Mouse (Mus musculus): ENCODE results near the gene Tcl1b1.
"Not testable (repeated sequence)": the region's sequence is repeated elsewhere in the genome, so short reads cannot be mapped to it uniquely, and the experiment has no call there.

The Tcl1b1 gene

DNA sequence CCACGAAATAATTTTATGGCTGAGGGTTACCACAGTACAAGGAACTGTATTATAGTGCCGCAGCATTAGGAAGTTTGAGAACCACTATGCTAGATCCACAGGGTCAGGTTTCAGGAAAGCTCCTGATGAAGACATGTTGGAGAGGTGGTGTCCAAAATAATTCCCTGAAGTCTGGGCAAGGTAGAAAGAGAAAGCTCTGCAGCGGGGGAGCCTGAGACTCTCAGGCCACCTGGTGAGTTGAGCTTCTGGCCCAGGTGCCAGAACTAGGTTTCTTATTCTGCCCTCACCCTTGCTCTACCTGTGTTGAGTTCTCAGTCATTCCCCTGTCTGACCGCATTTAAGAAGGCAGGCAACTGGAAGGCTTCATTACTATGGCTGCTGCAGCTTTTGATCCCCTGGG, at the start of gene Tcl1b1:
TSS of gene Tcl1b1 (plus strand) at position 301 of the 400 bp plus-strand sequence.
- DNase-seq (ENCODE audit: low read depth, low spot score): no peak

DNA sequence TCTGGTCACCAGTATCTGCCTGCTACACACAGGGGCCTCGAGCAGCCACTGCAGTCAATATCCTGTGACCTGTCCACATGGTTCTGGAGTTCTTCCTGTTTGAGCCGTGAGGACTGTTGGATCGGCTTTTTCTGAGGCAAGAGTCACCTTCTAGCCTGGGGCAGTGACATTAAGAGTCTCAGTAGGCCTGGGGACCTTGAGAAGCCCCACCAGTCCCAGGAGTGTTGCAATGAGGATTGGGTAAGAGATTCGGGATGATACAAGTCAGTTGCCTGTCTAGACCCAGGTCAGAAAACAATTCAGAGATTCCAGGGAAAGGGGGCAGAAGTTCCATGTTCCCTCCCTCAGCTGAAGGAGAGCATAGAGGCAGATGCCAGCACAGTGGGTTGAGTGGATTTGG, 49.7 kb upstream of the Tcl1b1 start:
- no peak for DNase-seq (ENCODE audit: low read depth, low spot score)

DNA sequence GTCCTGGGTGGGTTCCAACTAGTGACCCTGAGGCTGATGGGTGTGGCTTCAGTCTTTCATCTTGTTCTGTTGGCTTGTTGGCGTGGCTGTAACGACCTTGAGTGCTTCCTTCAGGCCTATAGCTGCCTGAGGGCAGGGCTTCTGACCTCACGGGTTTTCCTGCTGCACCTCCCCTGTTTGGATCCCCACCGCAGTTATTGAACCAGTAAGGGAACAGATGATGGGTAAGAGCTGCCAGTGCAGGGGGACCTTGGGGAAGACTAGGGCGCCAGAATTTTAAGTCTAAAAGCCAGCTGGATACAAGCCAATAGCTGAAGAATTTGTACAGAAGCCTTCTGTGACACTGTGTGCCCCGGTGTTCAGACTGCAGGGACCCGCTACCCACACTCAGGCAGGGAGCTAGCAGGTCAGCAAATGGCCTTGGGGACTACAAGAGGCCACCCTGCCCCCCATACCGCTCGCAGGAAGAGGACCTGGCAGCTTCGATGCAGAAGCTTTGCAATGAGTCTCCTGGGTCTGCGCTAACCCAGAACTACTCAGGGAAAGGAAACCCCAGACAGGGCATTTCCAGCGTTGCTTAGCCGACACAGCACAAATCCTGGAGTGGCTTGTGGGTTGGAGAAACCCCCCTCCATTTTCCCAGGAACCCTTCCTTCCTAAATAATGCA, 47.0 kb upstream of the Tcl1b1 start:
- DNase-seq (ENCODE audit: low read depth, low spot score): no peak

GRCm38 (mm10) chr12:105116648-105117047, 42.8 kb upstream of the Tcl1b1 start:
- no peak for DNase-seq (ENCODE audit: low read depth, low spot score)

DNA sequence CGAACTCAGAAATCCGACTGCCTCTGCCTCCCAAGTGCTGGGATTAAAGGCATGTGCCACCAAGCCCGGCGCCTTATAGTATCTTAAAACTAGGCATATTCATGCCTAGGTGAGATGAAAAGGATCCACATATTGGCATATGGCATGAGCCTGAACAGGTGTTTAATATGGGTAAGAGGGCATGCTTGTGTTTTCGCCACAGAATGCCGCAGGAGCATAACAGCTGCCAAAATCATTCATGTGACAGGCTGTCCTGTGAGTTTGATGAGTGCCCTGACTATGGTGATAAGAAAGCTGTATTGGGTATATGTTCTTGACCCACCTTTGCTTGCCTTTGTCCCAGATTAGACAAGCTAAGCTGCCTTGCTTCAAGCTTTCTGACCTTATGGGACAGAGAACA, 34.1 kb upstream of the Tcl1b1 start:
- DNase-seq (ENCODE audit: low read depth, low spot score): no peak

- no peak for DNase-seq (ENCODE audit: low read depth, low spot score)
Observed at GRCm38 (mm10) chr12:105126516-105126915, 33.0 kb upstream of the Tcl1b1 start.

- no peak for DNase-seq (ENCODE audit: low read depth, low spot score)
Observed at GRCm38 (mm10) chr12:105127607-105128006, 31.9 kb upstream of the Tcl1b1 start.

- not testable (repeated sequence) for DNase-seq (ENCODE audit: low read depth, low spot score)
Observed at GRCm38 (mm10) chr12:105129494-105130205, 29.8 kb upstream of the Tcl1b1 start.

GRCm38 (mm10) chr12:105134167-105134566, 25.3 kb upstream of the Tcl1b1 start:
- DNase-seq (ENCODE audit: low read depth, low spot score): not testable (repeated sequence)

- not testable (repeated sequence) for DNase-seq (ENCODE audit: low read depth, low spot score)
Observed at GRCm38 (mm10) chr12:105134826-105135225, 24.7 kb upstream of the Tcl1b1 start.

- not testable (repeated sequence) for DNase-seq (ENCODE audit: low read depth, low spot score)
Observed at GRCm38 (mm10) chr12:105137729-105138128, 21.8 kb upstream of the Tcl1b1 start.

GRCm38 (mm10) chr12:105143096-105143495, 16.4 kb upstream of the Tcl1b1 start:
- no peak for DNase-seq (ENCODE audit: low read depth, low spot score)

DNA sequence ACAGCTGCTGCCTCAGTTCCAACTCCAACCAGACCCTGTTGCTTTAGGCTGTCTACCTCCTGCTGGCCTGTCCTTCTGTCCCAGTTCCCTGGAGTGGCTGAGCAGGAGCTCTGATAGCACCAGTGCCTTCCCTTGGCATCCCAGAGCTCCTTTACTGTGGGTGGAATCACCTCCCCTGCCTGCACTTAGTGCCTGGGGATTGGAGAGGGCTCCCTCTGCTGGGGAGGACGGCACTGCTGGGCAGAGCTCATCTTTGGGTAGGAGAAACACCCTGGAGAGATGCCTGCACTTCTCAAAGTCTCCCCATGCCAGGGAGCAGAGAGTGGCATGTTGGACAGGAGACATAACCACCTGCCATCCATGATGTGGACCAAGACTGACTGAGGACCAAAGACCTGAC, 14.6 kb upstream of the Tcl1b1 start:
- DNase-seq (ENCODE audit: low read depth, low spot score): not testable (repeated sequence)

- no peak for DNase-seq (ENCODE audit: low read depth, low spot score)
Observed at GRCm38 (mm10) chr12:105145714-105146113, 13.8 kb upstream of the Tcl1b1 start, which contains the start of gene Tcl1b2. Tcl1b2 (plus strand) TSS chr12:105146014.

DNA sequence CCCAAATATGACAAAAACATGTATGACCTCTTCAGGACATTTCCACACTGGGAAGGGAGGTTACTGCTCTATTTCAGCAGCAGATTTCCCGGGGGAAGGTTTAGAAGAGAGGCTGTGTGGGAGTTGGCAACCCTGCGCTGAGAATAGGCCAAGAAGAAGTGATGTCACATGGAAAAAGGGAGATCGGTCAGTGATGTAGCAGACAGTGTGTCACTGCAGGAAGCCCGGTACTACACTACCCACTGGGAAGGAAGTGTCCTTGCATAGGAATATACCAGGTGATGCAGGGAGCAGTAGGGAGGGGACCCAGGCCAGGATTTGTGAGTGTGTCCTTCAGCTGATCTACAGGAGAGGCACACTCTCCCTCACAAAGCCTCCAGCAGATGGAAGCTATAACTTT, 4.2 kb upstream of the Tcl1b1 start:
- not testable (repeated sequence) for DNase-seq (ENCODE audit: low read depth, low spot score)

- DNase-seq (ENCODE audit: low read depth, low spot score): no peak
Observed at GRCm38 (mm10) chr12:105158842-105159241, 648 bp upstream of the Tcl1b1 start.

DNA sequence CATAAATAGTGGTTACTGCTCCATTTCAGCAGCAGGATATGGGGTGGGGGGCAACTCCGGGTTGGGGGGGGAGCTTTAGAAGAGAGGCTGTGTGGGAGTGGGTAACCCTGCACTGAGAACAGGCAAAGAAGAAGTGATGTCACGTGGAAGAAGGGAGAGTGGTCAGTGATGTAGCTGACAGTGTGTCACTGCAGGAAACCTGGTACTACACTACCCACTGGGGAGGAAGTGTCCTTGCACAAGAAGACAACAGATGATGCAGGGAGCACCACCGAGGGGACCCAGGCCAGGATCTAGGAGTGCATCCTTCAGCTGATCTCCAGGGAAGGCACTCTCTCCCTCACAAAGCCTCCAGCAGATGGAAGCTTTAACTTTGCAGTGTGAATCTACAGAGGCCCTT, 7.2 kb downstream of the Tcl1b1 start:
- no peak for DNase-seq (ENCODE audit: low read depth, low spot score)

DNA sequence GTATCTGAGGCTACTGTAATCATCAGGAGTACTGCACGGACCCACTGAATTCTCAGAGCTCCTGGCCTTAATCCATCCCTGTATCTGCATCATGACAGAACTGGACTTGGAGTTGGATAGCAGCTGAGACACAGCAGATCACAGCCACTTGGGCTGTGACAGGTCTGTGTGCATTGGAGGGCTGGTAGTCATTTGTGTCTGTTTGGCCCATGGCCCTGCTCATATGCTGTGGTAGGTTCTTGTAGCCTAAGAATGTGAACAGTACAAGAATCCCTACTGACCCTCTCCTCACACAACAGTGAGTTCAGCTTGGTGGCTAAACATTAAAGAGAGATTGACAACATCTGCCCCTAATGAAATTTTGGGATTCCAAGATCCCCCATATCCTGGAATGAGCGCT, 13.9 kb downstream of the Tcl1b1 start:
- no peak for DNase-seq (ENCODE audit: low read depth, low spot score)

DNA sequence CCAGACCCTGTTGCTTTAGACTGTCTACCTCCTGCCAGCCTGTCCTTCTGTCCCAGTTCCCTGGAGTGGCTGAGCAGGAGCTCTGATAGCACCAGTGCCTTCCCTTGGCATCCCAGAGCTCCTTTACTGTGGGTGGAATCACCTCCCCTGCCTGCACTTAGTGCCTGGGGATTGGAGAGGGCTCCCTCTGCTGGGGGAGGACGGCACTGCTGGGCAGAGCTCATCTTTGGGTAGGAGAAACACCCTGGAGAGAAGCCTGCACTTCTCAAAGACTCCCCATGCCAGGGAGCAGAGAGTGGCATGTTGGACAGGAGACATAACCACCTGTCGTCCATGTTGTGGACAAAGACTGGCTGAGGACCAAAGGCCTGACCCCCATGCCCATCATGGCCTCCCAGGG, 14.8 kb downstream of the Tcl1b1 start:
- not testable (repeated sequence) for DNase-seq (ENCODE audit: low read depth, low spot score)

DNA sequence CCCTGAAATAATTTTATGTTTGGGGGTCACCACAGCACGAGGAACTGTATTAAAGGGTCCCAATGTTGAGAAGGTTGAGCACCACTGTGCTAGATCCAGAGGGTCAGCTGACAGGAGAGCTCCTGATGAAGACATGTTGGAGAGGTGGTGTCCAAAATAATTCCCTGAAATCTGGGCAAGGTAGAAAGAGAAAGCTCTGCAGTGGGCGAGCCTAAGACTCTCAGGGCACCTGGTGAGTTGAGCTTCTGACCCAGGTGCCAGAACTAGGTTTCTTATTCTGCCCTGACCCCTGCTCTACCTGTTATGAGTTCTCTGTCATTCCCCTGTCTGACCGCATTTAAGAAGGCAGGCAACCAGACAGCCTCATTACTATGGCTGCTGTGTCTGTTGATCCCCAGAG, 16.6 kb downstream of the Tcl1b1 start, which contains the start of gene Tcl1b5:
TSS of gene Tcl1b5 (plus strand) at position 301 of the 400 bp plus-strand sequence.
- DNase-seq (ENCODE audit: low read depth, low spot score): not testable (repeated sequence)

DNA sequence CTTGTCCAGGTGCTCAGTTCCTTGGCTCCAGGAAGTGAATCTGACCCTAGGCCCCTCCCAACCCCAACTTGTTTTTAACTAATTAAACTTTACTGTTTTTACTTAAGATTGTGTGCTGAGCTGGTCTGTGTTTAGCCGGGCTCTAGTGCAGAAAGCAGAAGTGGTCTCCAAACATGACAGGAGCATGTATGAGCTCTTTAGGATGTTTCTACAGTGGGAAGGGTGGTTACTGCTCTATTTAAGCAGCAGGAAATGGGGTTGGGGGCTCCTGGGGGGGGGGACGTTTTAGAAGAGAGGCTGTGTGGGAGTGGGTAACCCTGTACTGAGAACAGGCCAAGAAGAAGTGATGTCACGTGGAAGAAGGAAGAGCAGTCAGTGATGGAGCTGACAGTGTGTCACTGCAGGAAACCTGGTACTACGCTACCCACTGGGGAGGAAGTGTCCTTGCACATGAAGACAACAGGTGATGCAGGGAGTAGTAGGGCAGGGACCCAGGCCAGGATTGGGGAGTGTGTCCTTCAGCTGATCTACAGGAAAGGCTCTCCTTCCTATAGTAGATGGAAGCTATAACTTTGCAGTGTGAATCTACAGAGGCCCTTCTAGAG, 21.7 kb downstream of the Tcl1b1 start:
- DNase-seq (ENCODE audit: low read depth, low spot score): not testable (repeated sequence)

DNA sequence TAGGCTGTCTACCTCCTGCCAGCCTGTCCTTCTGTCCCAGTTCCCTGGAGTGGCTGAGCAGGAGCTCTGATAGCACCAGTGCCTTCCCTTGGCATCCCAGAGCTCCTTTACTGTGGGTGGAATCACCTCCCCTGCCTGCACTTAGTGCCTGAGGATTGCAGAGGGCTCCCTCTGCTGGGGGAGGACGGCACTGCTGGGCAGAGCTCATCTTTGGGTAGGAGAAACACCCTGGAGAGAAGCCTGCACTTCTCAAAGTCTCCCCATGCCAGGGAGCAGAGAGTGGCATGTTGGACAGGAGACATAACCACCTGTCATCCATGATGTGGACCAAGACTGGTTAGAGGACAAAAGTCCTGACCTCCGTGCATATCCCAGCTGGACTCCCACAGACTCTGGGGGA, 29.5 kb downstream of the Tcl1b1 start:
- not testable (repeated sequence) for DNase-seq (ENCODE audit: low read depth, low spot score)

DNA sequence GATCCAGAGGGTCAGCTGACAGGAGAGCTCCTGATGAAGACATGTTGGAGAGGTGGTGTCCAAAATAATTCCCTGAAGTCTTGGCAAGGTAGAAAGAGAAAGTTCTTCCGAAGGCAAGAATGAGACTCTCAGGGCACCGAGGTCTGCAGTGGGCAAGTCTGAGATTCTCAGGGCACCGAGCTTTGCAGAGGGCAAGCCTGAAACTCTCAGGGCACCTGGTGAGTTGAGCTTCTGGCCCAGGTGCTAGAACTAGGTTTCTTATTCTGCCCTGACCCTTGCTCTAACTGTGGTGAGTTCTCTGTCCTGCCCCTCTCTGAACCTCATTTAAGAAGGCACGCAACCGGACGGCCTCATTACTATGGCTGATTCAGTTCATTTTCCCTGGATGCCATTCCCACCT, 31.3 kb downstream of the Tcl1b1 start, which contains the start of gene Tcl1b3:
TSS of gene Tcl1b3 (plus strand) at position 301 of the 400 bp plus-strand sequence.
- DNase-seq (ENCODE audit: low read depth, low spot score): not testable (repeated sequence)

Measured in retina, adult 2 months (tissue).